Mouse (Mus musculus): ENCODE results near the gene Vps25.

- TF ChIP-seq GATA1 (IDR thresholded peaks at IDR 0.05; ENCODE audit: borderline replicate concordance, low read length) (no peak), CTCF (IDR thresholded peaks at IDR 0.05; ENCODE audit: low read depth, low read length) (no peak)
Measured at GRCm38 (mm10) chr11:101235429-101235828, 18.1 kb upstream of the Vps25 start.
